Mouse (Mus musculus): Measurements from ENCODE around the gene Osbp2. TPM values are rescaled to one million over a fixed set of nuclear protein-coding genes. Genes with fewer than 3 reads are reported as not detected.

The Osbp2 gene
- polyA plus RNA-seq, 1 experiment from 2014 or later, result 33.9 TPM

DNA sequence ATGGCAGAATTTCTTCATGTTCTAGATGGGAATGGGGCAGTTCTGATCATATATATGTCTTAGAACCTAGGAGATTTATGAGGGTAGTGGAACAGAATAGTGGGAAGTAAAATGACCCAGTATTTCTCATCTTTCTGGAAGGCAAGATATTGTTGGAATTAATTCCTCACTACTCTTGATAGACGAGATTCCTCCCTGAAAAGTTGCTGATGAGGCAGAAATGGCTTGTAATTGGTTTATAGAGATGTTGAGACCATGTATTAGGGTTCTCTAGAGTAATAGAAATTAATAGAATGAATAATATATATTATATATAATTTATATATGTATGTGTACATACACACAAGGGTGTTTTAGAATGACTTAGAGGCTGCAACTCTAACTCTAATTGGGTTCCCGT, 201.7 kb downstream of the Osbp2 start:
- Histone ChIP-seq H3K4me3 (replicated peaks) (no peak overlapping the region), H3K36me3 (peaks cover 24% of the 10 kb centered on the region), H3K9ac (replicated peaks) (no peak overlapping the region), H3K4me1 (no peaks in the 10 kb centered on the region), H3K4me2 (no peak overlapping the region), H3K27ac (replicated peaks) (no peak overlapping the region), H3K27me3 (replicated peaks) (no peaks in the 10 kb centered on the region), H3K9me3 (replicated peaks) (no peaks in the 10 kb centered on the region)
- ATAC-seq (ENCODE audit: low FRiP score), result no peak
- WGBS, result 86% methylated on average over 2 of the region's 2 CpGs

Other genes with a start within 250 kb of the Osbp2 start
- 28.3 and 28.8 TPM in 2 replicates for gene Morc2a, start 214.7 kb downstream of the Osbp2 start, polyA plus RNA-seq (2015; fragmentation: Nextera tagmentation; extraction: Ambion mirVana)
- 0.38 and 0.49 TPM in 2 replicates for gene 4921536K21Rik, start 31.2 kb upstream of the Osbp2 start, polyA plus RNA-seq (2015; fragmentation: Nextera tagmentation; extraction: Ambion mirVana)
- 21.9 and 22.2 TPM in 2 replicates for gene Dusp18, start 31.3 kb upstream of the Osbp2 start, polyA plus RNA-seq (2015; fragmentation: Nextera tagmentation; extraction: Ambion mirVana)
- 16.5 and 19.8 TPM in 2 replicates for gene Slc35e4, start 50.8 kb upstream of the Osbp2 start, polyA plus RNA-seq (2015; fragmentation: Nextera tagmentation; extraction: Ambion mirVana)
- 24.6 and 31.4 TPM in 2 replicates for gene Tcn2, start 68.3 kb upstream of the Osbp2 start, polyA plus RNA-seq (2015; fragmentation: Nextera tagmentation; extraction: Ambion mirVana)
- gene Pes1, start 100.1 kb upstream of the Osbp2 start, polyA plus RNA-seq (2015; fragmentation: Nextera tagmentation; extraction: Ambion mirVana), result 48.1 and 64.4 TPM in 2 replicates
- gene 4930556J24Rik, start 112.9 kb upstream of the Osbp2 start, polyA plus RNA-seq (2015; fragmentation: Nextera tagmentation; extraction: Ambion mirVana), result not detected in 2 replicates
- gene Gal3st1, start 119.7 kb upstream of the Osbp2 start, polyA plus RNA-seq (2015; fragmentation: Nextera tagmentation; extraction: Ambion mirVana), result 10.5 and 12.1 TPM in 2 replicates
- 0.15 TPM in 1 of 2 replicates, not detected in the other for gene Sec14l4, start 167.6 kb upstream of the Osbp2 start, polyA plus RNA-seq (2015; fragmentation: Nextera tagmentation; extraction: Ambion mirVana)
- gene Sec14l3, start 200.9 kb upstream of the Osbp2 start, polyA plus RNA-seq (2015; fragmentation: Nextera tagmentation; extraction: Ambion mirVana), result 0.19 and 0.40 TPM in 2 replicates
- gene Mtfp1, start 231.5 kb upstream of the Osbp2 start, polyA plus RNA-seq (2015; fragmentation: Nextera tagmentation; extraction: Ambion mirVana), result 13.1 and 14.3 TPM in 2 replicates